Mouse (Mus musculus): ENCODE results near the gene Scn8a. TPM values are rescaled to one million over a fixed set of nuclear protein-coding genes. Genes with fewer than 3 reads are reported as not detected.

Gene Scn8a
- polyA plus RNA-seq, 2 experiments from 2014 or later = 0.52 to 2.2 TPM

GRCm38 (mm10) chr15:100960958-100961357 is 91.3 kb downstream of the Scn8a start:
- ATAC-seq = no peak

- no peak for ATAC-seq
These were observed 91.9 kb downstream of the Scn8a start for GRCm38 (mm10) chr15:100961561-100961960.

- no peak for ATAC-seq
These were observed 101.8 kb downstream of the Scn8a start for GRCm38 (mm10) chr15:100971443-100971842.

GRCm38 (mm10) chr15:100972795-100973194 is 103.1 kb downstream of the Scn8a start:
- ATAC-seq = peak; percentile 54

DNA sequence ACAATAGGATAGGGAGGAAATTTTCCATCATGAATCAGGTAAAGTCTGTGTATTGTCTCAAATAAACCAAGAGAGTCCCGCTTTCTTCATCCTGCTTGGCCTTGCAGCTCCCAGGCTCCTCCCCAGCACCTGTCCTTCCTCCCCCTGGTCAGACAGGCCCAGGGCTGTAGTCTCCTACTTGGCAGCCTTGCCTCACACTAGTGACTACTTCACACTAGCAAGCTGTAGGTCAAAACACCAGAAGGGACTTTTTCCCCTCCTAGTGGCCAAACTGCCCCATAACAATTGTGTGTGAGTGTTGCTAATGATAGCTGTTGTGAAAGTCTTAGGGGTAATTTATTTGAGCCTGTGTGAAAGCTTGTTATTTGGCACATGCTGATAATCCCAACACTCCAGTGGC is 105.0 kb downstream of the Scn8a start:
- ATAC-seq = no peak

- peak; percentile 52 for ATAC-seq
These were observed 113.9 kb downstream of the Scn8a start for GRCm38 (mm10) chr15:100983427-100984153.

DNA sequence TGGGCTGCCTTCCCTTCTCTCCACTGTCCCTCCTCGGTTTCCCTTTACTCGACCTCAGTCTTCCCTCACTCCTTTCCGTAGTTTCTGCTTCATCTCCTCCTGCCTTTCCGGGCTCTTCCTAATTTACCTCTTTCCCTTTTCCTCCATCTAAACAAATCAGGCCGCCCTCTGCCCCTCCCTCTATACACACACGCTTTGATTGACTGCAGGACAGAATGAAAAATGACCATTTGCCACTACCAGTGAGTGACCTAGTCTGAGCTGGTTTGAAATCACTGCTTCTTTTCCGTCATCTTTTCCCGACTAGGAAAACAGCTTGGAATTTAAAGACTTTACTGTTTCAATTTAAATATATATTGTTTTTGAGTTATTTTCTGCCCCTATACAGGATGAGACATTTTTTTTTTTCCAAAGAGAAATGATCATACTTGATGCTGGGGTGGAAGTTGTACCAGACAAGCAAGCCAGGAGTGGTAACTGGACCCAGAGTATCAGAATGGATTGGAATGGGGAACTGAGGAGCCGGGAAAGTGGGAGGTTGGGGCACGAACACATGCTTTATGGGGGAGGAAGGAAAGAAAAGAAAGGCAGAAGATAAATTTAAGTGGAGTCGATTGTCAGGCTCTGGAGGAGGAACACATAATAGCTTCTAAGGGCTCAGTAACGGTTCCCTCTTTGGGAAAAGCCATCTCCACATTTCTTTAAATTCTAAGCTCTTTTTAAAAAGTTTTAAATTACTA is 114.7 kb downstream of the Scn8a start:
- no peak for ATAC-seq

GRCm38 (mm10) chr15:100986479-100986878 is 116.8 kb downstream of the Scn8a start:
- ATAC-seq = no peak

GRCm38 (mm10) chr15:100987031-100987430 is 117.4 kb downstream of the Scn8a start:
- no peak for ATAC-seq

DNA sequence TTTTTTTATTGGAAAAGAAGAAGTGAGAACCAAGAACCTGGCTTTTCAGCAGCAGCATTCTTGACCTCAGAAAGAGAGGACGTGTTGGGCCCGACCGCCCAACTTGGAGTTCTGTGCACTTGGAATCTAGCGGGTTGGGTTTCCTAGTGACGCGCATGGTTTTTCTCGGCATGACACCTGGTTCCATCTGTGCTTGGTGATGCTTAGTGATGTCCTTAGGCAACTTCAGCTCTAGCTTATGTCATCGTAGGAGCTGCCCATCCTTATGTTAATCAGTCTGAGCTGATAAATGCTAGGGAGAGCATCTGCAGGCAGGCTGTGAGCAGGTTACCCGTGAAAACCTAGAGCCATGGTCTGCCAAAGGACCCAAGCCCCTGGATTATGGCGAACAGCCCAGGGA is 120.6 kb downstream of the Scn8a start:
- ATAC-seq = no peak

DNA sequence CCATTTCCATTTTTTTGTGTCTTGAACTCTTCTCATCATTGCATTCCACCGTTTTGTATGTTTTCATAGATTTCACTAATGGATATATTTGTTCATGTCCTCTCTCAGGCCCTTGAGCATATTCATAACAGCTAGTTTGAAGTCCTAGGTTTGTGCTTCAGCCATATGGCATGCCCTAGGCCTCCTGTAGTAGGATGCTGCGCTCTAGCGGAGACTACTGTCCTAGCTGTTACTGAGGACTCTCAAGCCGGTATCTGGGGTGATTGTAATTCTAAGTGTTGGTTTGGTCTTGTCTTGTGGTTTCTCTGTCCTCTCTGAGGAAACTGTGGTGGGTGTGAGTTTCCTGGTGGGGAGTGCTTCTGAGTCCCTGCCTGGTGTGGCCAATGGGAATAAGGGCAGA is 127.4 kb downstream of the Scn8a start:
- ATAC-seq = no peak

GRCm38 (mm10) chr15:101001685-101002084 is 132.0 kb downstream of the Scn8a start:
- ATAC-seq = no peak

DNA sequence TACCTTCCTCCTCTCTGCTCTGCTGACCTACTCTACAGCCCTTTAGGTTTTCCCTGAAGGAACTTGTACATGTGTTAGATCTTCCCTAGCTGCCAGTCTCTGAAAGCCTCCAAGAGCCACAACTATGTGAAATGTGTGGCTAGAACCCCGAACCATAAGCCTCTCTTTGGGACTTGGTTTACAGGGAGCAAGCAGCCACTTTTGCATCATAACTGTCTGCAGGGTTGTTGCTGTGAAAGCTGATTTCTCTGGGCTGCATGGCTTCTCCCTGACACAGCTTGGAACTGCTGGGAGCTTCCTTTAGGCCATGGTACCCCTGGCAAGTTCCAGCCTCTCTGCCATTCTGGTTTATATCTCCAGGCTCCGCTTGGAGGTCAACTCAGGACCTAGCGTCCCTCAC is 132.8 kb downstream of the Scn8a start:
- ATAC-seq = no peak

DNA sequence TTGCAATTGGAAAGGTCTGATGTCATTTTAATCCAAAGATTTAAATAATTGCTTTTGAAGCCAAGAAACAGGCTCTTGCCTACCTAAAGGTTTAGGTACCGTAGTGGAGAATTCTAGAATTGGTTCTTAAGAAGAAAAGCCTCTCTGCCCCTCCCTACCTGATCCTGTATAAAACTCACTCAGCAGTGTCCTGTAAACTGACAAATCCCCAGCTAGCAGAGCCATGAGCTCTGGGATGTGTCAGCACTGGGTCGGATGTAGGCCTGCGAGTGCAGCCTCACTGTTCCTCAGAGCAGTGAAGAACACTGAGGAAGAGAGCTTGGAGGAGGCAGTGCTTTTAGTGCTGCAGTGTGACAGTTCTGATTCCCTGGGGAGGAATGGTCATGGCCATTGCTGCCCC is 134.9 kb downstream of the Scn8a start:
- ATAC-seq = no peak

- no peak for ATAC-seq
These were observed 136.1 kb downstream of the Scn8a start for GRCm38 (mm10) chr15:101005717-101006116.

- no peak for ATAC-seq
These were observed 136.8 kb downstream of the Scn8a start for GRCm38 (mm10) chr15:101006251-101007040.

DNA sequence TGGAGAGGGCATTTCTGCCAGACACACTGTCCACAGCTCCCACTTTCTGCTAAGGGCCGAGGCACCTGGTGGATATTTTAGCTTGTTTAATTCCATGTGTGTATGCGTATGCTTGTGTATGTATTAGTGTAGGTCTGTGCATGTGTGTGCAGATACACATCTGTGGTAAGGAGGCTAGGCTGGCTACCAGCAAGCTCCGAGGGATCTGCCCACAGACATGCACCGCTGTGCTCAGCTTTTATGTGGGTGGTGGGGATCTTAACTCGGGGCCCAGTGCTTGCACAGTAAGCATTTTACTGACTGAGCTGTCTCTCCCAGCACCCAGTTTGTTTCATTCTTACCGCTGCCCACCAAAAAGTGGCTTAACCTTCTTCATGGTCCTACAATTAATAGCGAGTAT is 137.6 kb downstream of the Scn8a start:
- no peak for ATAC-seq

GRCm38 (mm10) chr15:101008386-101009010 is 138.8 kb downstream of the Scn8a start:
- ATAC-seq = no peak

- ATAC-seq = no peak
These were observed 141.7 kb downstream of the Scn8a start for GRCm38 (mm10) chr15:101011352-101011751.

GRCm38 (mm10) chr15:101028960-101029359 is 159.3 kb downstream of the Scn8a start:
- ATAC-seq = no peak

- ATAC-seq = no peak
These were observed 170.0 kb downstream of the Scn8a start for GRCm38 (mm10) chr15:101039651-101040050.

DNA sequence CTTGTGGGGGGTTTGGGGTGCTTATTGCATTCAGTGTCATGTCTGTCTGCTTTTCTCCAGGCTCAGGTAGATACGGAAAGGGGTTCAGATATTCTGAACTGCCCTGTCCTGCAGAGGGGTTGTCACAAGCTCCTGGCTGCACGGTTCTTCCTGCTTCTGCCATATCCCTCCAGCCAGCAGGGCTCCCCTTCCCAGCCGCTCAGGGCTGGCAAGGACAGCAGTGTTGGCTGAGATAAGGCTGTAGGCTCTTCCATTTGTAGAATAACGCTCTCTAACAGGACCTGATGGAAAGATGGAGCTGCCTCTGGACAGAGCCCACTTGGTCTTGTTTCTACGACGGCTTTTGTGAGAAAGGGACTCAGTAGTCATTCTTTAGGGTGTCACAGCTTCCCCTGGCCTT is 172.3 kb downstream of the Scn8a start:
- ATAC-seq = no peak

- ATAC-seq = no peak
These were observed 173.0 kb downstream of the Scn8a start for GRCm38 (mm10) chr15:101042613-101043012.
